Mouse (Mus musculus) hindbrain, embryonic 15.5 days (tissue): ENCODE results near the gene Arhgef9. TPM values are rescaled to one million over a fixed set of nuclear protein-coding genes. Genes with fewer than 3 reads are reported as not detected.
A peak's percentile ranks its signal among the peaks of the same experiment; 100 is the strongest.

Experiments used
- ATAC-seq: fragments of 200-750 bp; cut with Nextera tagmentation; 2 replicates; pipeline ENCODE4 v1.8.0; 2017; ENCODE audit warnings: low read depth, moderate number of reproducible peaks, moderate TSS enrichment; ENCODE audit not compliant: low FRiP score
- H3K27ac ChIP-seq: fragments of 300-500 bp; sonication (generic); replicated peaks from 2 replicates; pipeline ENCODE4 v1.5.1; 2015; ENCODE audit warnings: mild to moderate bottlenecking, inconsistent platforms
- H3K27me3 ChIP-seq: fragments of 300-500 bp; sonication (generic); 2 replicates; pipeline ENCODE4 v1.6.1; 2015; ENCODE audit warnings: control low read depth, inconsistent platforms
- H3K36me3 ChIP-seq: fragments of 300-500 bp; sonication (generic); 2 replicates; pipeline ENCODE4 v1.6.1; 2015; ENCODE audit warnings: control low read depth, inconsistent platforms
- H3K4me1 ChIP-seq: fragments of 300-500 bp; sonication (generic); replicated peaks from 2 replicates; pipeline ENCODE4 v1.6.1; 2015; ENCODE audit warnings: control low read depth, inconsistent platforms
- H3K4me2 ChIP-seq: fragments of 300-500 bp; sonication (generic); 2 replicates; pipeline ENCODE4 v1.6.1; 2015; ENCODE audit warnings: moderate library complexity, mild to moderate bottlenecking, inconsistent platforms
- H3K4me3 ChIP-seq: fragments of 300-500 bp; sonication (generic); 2 replicates; pipeline ENCODE4 v1.5.1; 2015; ENCODE audit warnings: mild to moderate bottlenecking, inconsistent platforms
- H3K9ac ChIP-seq: fragments of 300-500 bp; sonication (generic); 2 replicates; pipeline ENCODE4 v1.6.1; 2015; ENCODE audit warnings: inconsistent platforms
- H3K9me3 ChIP-seq: fragments of 300-500 bp; sonication (generic); 2 replicates; pipeline ENCODE4 v1.6.1; 2016; ENCODE audit warnings: control low read depth, inconsistent platforms
- WGBS: fragments of 180-500 bp; shearing (Covaris S2); methylation state at CpG from one replicate; pipeline ENCODE4 v1.1.7; 2015; 5-methylcytosine and 5-hydroxymethylcytosine counted together
- polyA plus RNA-seq: library from polyadenylated mRNA; unstranded; fragments of >200 nt; fragmentation: Nextera tagmentation; extraction: Ambion mirVana; gene quantifications from 2 replicates; pipeline ENCODE4 v1.2.1, GENCODE M21; 2015

The Arhgef9 gene
- polyA plus RNA-seq, 1 experiment from 2014 or later = 44.9 TPM

DNA sequence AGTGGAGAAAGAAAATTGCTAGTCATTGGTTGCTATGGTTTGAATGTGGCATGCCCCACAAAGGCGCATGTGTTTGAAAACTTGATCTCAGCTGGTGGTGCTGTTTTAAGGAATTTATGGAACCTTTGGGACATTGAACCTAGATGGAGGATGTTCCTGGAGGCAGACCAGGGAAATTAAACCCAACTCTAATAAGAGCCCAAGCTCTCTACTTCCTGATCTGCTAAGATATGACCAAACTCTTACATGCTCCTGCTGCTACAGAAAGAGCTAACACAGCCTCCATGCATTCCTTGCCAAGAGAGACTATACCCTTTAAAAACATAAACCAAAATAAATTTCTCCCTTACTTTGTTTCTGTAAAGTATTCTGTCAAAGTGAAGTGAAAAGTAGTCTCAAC is 63.7 kb downstream of the Arhgef9 start:
- ATAC-seq = no peak
- WGBS = 69% methylated on average over 1 of the region's 1 CpGs
- H3K36me3 ChIP-seq = no peaks in the 10 kb centered on the region
- no peak overlapping the region for H3K4me3 ChIP-seq
- no peaks in the 10 kb centered on the region for H3K4me1 ChIP-seq
- no peak overlapping the region for H3K4me2 ChIP-seq
- no peaks in the 10 kb centered on the region for H3K9me3 ChIP-seq
- no peak overlapping the region for H3K9ac ChIP-seq
- no peaks in the 10 kb centered on the region for H3K27me3 ChIP-seq
- H3K27ac ChIP-seq = no peak overlapping the region

DNA sequence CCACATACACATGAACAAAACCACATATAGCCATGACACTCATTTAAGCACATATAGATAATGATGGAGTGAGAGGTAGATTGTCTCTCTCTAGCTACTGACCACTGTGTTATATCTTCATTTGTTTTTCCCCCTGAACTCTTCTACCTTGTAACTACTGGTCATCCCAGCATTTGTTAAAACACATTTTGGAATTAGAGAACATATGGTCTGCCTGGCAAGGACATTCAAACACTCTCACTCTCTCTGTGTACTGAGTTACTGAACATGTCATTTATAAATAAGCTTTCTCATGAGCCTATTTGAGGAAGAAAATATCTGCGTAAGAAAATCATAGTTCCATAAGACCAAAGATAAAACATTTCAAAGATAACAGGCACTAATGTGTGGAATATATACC is 64.9 kb downstream of the Arhgef9 start:
- no peak for ATAC-seq
- no peaks in the 10 kb centered on the region for H3K36me3 ChIP-seq
- no peak overlapping the region for H3K4me3 ChIP-seq
- no peak overlapping the region for H3K9ac ChIP-seq
- 93% methylated on average over 1 of the region's 1 CpGs for WGBS
- H3K4me2 ChIP-seq = no peak overlapping the region
- no peaks in the 10 kb centered on the region for H3K4me1 ChIP-seq
- H3K27me3 ChIP-seq = no peaks in the 10 kb centered on the region
- no peak overlapping the region for H3K27ac ChIP-seq
- H3K9me3 ChIP-seq = no peaks in the 10 kb centered on the region

DNA sequence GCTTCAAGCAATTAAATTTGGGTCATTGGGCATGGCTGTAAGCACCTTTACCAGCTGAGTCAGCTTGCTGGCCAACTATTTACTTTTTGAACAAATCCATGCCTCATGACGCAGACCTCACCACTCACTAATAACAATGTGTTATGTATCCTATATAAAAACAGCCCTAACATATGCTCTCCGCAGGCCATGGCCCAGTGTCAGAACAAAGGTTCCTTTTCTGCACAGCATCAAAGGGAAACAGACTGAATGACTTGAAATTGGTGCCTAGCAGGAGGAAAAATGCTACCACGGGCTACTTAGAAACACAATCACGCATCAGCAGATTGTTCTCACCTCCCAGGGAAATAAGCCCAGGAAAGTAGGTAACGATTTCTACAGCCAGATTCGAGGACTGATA is 73.2 kb downstream of the Arhgef9 start:
- no peak overlapping the region for H3K4me3 ChIP-seq
- H3K36me3 ChIP-seq = no peaks in the 10 kb centered on the region
- H3K27ac ChIP-seq = no peak overlapping the region
- WGBS = 47% methylated on average over 6 of the region's 6 CpGs
- H3K4me1 ChIP-seq = no peaks in the 10 kb centered on the region
- H3K4me2 ChIP-seq = no peak overlapping the region
- ATAC-seq = no peak
- H3K27me3 ChIP-seq = no peaks in the 10 kb centered on the region
- no peak overlapping the region for H3K9ac ChIP-seq
- H3K9me3 ChIP-seq = no peaks in the 10 kb centered on the region

DNA sequence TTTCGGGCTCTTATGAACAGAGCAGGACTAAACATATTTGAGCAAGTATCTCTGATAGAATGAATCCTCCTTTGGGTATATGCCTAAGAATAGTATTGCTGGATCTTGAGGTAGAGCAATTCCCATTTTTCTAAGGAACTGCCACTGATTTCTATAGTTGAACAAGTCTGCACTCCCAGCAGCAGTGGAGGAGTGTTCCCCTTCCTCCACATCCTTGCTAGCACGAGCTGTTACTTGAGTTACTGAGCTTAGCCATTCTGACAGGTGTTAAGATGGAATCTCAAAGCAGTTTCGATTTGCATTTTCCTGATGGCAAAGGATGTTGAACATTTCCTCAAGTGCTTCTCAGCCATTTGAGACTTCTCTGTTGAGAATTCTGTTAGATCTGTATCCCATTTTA is 92.3 kb downstream of the Arhgef9 start:
- Histone ChIP-seq H3K4me1 (no peaks in the 10 kb centered on the region), H3K27me3 (no peaks in the 10 kb centered on the region), H3K4me2 (no peak overlapping the region), H3K9me3 (no peaks in the 10 kb centered on the region), H3K27ac (no peak overlapping the region), H3K36me3 (no peaks in the 10 kb centered on the region), H3K9ac (no peak overlapping the region), H3K4me3 (no peak overlapping the region)
- 81% methylated on average over 3 of the region's 3 CpGs for WGBS
- ATAC-seq = no peak

DNA sequence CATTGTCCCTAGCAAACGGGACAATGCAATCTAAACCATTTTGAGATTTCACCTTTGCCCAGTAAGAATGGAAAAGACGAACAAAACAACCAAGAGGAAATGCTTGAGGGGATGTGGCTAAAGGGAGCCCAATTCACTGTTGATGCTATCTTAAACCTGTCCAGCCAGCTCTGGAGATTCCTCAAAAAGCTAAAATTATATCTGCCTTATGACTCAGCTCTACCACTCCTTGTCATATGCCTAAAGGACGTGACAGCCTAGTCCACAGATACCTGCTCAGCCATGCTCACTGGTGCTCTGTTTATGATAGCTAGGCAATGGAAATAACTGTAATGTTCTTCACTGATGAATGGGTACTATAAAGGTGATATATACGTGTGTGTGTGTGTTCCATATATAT is 109.0 kb downstream of the Arhgef9 start:
- no peak overlapping the region for H3K27ac ChIP-seq
- H3K27me3 ChIP-seq = no peaks in the 10 kb centered on the region
- 83% methylated on average over 4 of the region's 4 CpGs for WGBS
- no peaks in the 10 kb centered on the region for H3K36me3 ChIP-seq
- no peak for ATAC-seq
- H3K4me2 ChIP-seq = no peak overlapping the region
- no peak overlapping the region for H3K4me3 ChIP-seq
- no peak overlapping the region for H3K9ac ChIP-seq
- H3K4me1 ChIP-seq = no peaks in the 10 kb centered on the region
- no peaks in the 10 kb centered on the region for H3K9me3 ChIP-seq

DNA sequence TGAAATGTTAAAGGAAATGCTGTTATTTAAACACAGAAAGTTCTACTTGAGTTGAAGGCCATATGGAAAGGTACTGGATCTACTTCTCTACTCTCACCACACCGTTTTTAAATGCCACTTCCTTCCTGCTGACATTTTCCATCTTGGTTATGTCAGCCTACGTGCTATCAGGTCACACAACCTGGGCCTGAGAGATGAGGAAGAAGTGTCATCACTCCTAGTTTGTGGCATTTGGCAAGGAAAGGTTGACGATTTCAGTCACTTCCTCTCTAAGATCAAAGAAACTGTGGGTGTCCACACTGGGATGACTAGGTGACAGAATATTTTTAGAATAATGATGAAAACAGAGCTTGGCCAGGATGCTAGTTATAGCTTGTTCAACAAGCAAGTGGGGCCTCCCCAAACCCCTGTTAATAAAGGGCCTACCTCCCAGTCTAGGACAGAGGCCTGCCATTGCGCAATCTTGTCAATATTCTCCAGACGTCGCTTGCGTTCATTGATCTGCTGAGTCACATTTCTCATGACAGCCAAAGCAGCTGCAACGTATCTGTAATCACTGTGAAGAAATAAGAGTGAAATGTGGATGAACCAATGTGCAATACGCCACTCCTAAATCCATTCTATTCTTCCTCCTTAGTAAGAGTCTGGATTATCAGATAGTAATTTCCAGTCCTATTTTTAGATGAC is 119.5 kb downstream of the Arhgef9 start:
- H3K4me3 ChIP-seq = no peak overlapping the region
- H3K27me3 ChIP-seq = no peaks in the 10 kb centered on the region
- H3K36me3 ChIP-seq = no peaks in the 10 kb centered on the region
- ATAC-seq = no peak
- H3K4me1 ChIP-seq = no peaks in the 10 kb centered on the region
- H3K9ac ChIP-seq = no peak overlapping the region
- H3K9me3 ChIP-seq = no peaks in the 10 kb centered on the region
- H3K4me2 ChIP-seq = no peak overlapping the region
- no peak overlapping the region for H3K27ac ChIP-seq
- WGBS = 86% methylated on average over 9 of the region's 9 CpGs

DNA sequence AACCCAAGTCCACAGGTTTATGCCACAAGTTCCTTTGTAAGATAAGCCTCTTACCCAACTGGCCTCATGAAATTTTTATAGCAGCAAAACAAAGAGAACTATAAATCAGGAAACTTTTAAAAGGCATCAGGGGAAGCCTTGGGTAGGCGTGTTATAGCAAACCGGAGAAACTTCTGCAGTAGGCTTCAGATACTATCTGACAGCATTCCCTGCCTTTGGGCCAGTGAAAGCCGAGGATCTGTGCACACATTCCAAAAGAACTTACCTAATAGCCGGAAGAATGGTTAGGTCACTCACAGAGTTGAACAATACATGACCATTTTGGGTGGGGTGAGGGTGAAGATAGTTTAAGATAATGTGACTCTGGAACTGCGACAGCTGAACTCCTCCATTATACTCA is 168.7 kb downstream of the Arhgef9 start:
- Histone ChIP-seq H3K27me3 (no peaks in the 10 kb centered on the region), H3K27ac (no peak overlapping the region), H3K9me3 (no peaks in the 10 kb centered on the region), H3K4me1 (no peaks in the 10 kb centered on the region), H3K4me2 (no peak overlapping the region), H3K4me3 (no peak overlapping the region), H3K36me3 (no peaks in the 10 kb centered on the region), H3K9ac (no peak overlapping the region)
- 73% methylated on average over 5 of the region's 5 CpGs for WGBS
- no peak for ATAC-seq

DNA sequence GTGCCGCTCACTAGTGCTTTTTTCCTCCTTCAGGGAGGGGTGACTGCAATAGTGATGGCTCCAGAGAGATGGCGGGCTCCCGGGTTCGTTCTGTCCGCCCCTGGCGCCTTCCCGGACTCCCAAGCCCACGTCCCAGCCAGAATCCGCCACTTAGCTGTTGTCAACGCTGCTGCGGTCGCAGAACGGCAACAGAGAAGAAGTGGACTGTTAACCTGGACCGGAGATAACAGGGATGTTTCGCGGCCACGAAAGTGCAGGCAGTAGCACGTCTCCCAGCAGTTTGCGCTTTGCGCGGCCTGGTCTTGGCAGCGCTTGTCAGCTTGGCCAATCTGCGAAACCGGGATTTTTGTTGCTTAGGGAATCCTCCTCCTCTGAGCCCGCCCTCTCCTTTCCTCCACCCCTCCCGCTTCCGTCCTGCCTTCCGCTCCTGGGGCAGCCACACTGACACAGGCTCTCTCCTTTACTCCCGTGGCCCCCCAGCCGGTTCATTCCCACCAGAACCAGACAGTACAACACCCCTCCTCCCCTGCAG is 170.2 kb downstream of the Arhgef9 start, which contains the start of gene Spin4:
Gene Spin4, minus strand, starts transcription at position 322 of the 532 bp plus-strand sequence.
- Histone ChIP-seq H3K4me1 (no peaks in the 10 kb centered on the region), H3K9ac (peak within 1 kb of the TSS; percentile 58), H3K4me2 (peak within 1 kb of the TSS; percentile 64), H3K4me3 (peak within 1 kb of the TSS; percentile 57), H3K36me3 (no peaks in the 10 kb centered on the region), H3K27me3 (no peaks in the 10 kb centered on the region), H3K27ac (peak within 1 kb of the TSS; percentile 88), H3K9me3 (no peaks in the 10 kb centered on the region)
- peak; percentile 93 for ATAC-seq
- 14% methylated on average over 29 of the region's 30 CpGs for WGBS

DNA sequence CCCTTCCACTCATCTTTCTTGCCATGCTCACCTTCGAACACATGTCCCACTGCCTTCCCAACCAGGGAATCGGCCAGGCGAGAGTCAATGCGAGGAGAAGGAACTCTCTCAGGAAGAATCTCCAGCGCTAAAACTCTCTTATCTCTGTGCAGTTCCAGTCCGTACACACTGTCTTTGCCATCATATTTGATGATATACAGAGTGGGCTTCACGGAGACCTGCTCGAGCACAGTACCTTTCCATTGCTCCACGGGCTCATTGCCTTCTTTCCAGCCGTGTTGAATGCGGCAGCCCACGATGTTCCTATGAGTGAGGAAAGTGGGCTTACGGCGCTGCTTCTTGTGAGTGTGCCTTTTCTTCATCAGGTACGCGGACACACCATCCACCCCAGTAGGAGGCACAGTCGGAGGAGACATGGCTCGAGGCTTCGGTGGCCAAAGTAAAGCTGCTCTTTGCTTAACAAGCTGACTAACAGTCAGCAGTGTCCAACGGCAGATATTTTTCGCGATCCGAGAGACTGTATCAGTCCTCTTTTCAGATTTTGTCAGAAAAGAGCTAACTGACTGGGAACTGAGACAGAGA is 170.8 kb downstream of the Arhgef9 start:
- H3K4me3 ChIP-seq = peak overlapping the region; percentile 57
- peak; percentile 70 for ATAC-seq
- H3K4me1 ChIP-seq = no peaks in the 10 kb centered on the region
- H3K27ac ChIP-seq = peak overlapping the region; percentile 88
- H3K4me2 ChIP-seq = peak overlapping the region; percentile 64
- H3K36me3 ChIP-seq = no peaks in the 10 kb centered on the region
- H3K27me3 ChIP-seq = no peaks in the 10 kb centered on the region
- peak overlapping the region; percentile 58 for H3K9ac ChIP-seq
- 23% methylated on average over 23 of the region's 23 CpGs for WGBS
- H3K9me3 ChIP-seq = no peaks in the 10 kb centered on the region

DNA sequence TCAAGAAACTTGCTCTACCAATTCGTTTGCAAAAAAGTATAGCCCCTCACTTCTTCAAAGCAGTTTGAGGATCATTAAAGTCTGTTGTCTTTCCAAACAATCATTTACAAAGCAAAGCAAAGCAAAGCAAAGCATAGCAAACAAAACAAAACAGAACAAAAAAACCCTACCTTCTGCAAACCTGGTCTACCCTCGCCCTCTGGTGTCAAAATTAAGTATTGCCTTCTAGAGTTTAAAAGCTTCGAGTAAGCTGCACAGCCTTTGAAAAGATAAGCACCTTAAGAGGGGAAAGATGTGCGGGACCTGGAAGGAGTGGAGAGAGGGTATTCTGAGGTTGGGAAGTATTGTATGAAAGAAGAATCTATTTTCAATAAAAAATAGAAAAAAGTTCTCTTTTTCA is 184.6 kb downstream of the Arhgef9 start:
- H3K9ac ChIP-seq = no peak overlapping the region
- no peaks in the 10 kb centered on the region for H3K9me3 ChIP-seq
- no peaks in the 10 kb centered on the region for H3K36me3 ChIP-seq
- H3K27ac ChIP-seq = no peak overlapping the region
- ATAC-seq = no peak
- H3K4me1 ChIP-seq = no peaks in the 10 kb centered on the region
- H3K4me2 ChIP-seq = no peak overlapping the region
- WGBS = 22% methylated on average over 4 of the region's 4 CpGs
- H3K27me3 ChIP-seq = no peaks in the 10 kb centered on the region
- no peak overlapping the region for H3K4me3 ChIP-seq
